Mouse (Mus musculus): ENCODE results near the gene Tubb3. TPM values are rescaled to one million over a fixed set of nuclear protein-coding genes. Genes with fewer than 3 reads are reported as not detected.
A peak's percentile ranks its signal among the peaks of the same experiment; 100 is the strongest.

Tubb3 gene
- polyA plus RNA-seq, 1 experiment from 2014 or later = 24.4 TPM

DNA sequence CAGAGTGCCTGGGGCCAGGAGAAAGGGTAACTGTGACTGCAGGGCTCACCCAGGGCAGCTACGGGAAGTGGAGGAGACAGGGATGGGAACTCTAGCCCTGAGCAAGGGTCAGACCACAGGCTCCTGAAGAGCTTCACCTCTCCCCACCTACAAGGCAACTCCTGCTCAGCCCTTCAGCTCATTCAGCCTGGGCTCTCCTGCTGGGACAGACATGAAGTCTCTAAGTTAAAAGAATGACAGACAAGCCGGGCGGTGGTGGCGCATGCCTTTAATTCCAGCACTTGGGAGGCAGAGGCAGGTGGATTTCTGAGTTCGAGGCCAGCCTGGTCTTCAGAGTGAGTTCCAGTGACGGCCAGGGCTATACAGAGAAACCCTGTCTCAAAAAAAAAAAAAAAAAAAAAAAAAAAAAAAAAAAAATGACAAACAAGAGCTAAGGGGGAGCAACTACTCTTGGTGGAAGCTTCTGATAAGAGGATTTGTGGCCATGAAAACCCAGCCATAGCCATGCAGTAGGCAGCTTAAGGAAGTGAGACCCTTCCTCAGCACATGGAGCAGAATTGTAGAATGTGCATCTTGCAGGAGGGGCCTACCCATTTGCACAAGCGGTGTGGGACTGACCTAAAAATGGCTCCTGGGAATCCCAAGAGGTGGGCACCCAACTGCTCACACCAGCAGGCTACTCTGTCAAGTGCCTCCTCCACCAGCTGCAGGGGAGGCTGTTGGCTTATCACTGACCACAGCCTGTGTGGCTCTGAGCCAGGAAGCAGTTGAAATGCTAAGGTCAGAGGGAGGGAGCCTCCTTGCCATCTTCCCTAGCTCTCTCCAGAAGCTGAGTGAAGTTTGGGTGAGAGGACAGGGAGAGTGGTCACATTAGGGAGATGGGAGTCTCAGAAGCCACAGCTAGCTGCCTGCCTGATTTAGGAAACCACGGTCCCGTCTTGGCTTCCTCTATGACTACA, 2.4 kb upstream of the Tubb3 start:
- H3K9ac ChIP-seq (ENCODE audit: low read length) = no peak overlapping the region
- ATAC-seq (ENCODE audit: low FRiP score, low TSS enrichment) (no peak), DNase-seq (ENCODE audit: low spot score) (no peak)
- no peaks in the 10 kb centered on the region for H3K36me3 ChIP-seq (ENCODE audit: control insufficient read depth, insufficient read depth, low read length)
- no peaks in the 10 kb centered on the region for H3K4me1 ChIP-seq (replicated peaks; ENCODE audit: control insufficient read depth, insufficient read depth)
- no peak overlapping the region for H3K4me2 ChIP-seq (replicated peaks; ENCODE audit: low read depth)
- H3K27ac ChIP-seq (replicated peaks) = no peak overlapping the region
- 67% methylated on average over 9 of the region's 9 CpGs for WGBS
- TF ChIP-seq CTCF (IDR thresholded peaks at IDR 0.05; ENCODE audit: low read depth) = no peak
- no peaks in the 10 kb centered on the region for H3K9me3 ChIP-seq (ENCODE audit: control insufficient read depth, low read length)
- no peak overlapping the region for H3K4me3 ChIP-seq (ENCODE audit: low read depth, low read length)
- H3K27me3 ChIP-seq (ENCODE audit: control insufficient read depth, insufficient read depth, low read length) = peaks cover 18% of the 10 kb centered on the region

DNA sequence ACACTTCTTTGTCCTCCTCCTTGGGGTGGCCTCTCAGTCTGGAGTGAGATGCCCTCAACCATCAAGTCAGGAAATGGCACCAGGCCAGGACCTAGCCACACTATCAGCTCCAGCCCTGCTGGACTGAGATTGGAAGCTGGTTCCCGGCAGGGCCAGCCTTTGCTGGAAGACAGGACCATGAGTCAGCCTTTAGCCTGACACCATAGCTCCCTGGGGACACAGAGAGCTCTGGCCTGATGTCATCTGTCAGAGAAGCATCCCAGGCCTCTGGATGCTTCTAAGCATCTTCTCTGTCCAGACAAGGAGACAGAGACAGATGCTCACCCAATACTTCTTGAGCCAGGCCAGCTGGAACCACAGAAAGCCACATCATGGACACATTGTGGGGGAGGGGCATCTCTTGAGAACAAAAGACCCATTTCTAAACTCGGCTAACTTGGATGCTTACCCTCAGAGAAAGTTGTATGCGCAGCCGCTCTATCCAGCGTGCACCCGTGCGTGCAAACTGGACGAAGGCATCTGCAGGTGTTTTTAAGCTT, 1.1 kb upstream of the Tubb3 start:
- no peak overlapping the region for H3K4me3 ChIP-seq (ENCODE audit: low read depth, low read length)
- ATAC-seq (ENCODE audit: low FRiP score, low TSS enrichment) (0 out of 2 replicates have a peak, but pooled peaks have one; percentile 27), DNase-seq (ENCODE audit: low spot score) (peak; percentile 58)
- H3K36me3 ChIP-seq (ENCODE audit: control insufficient read depth, insufficient read depth, low read length) = no peaks in the 10 kb centered on the region
- H3K27me3 ChIP-seq (ENCODE audit: control insufficient read depth, insufficient read depth, low read length) = peaks cover 18% of the 10 kb centered on the region
- TF ChIP-seq EP300 (optimal IDR thresholded peaks at IDR 0.05) (no peak), CTCF (IDR thresholded peaks at IDR 0.05; ENCODE audit: low read depth) (no peak)
- H3K4me1 ChIP-seq (replicated peaks; ENCODE audit: control insufficient read depth, insufficient read depth) = no peaks in the 10 kb centered on the region
- no peak overlapping the region for H3K27ac ChIP-seq (replicated peaks)
- H3K9ac ChIP-seq (ENCODE audit: low read length) = no peak overlapping the region
- no peaks in the 10 kb centered on the region for H3K9me3 ChIP-seq (ENCODE audit: control insufficient read depth, low read length)
- no peak overlapping the region for H3K4me2 ChIP-seq (replicated peaks; ENCODE audit: low read depth)
- WGBS = 62% methylated on average over 8 of the region's 8 CpGs

DNA sequence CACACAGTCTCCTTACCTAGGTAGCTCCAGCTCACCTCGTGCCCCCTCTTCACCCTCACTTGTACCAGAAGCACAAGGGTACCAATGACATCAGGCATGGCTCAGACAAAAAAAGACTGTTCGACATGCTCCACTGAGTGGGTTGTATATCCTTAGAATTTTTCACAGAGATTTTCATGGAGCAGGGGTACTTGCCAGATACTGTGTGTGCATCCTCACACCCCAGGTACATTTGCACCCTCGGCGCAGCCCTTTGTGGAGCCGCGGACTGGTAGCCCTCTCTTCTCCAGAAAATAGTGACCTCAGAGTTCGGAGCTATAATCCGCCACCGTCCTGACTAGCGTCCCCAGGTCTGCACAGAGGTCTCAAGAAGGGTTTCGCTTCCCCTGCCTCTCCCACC, 436 bp upstream of the Tubb3 start:
- peaks cover 18% of the 10 kb centered on the region for H3K27me3 ChIP-seq (ENCODE audit: control insufficient read depth, insufficient read depth, low read length)
- no peak for TF ChIP-seq CTCF (IDR thresholded peaks at IDR 0.05; ENCODE audit: low read depth)
- TF ChIP-seq EP300 (optimal IDR thresholded peaks at IDR 0.05) = no peak
- H3K4me3 ChIP-seq (ENCODE audit: low read depth, low read length) = peak overlapping the region; percentile 21; the same call in 1 of the 2 replicates

DNA sequence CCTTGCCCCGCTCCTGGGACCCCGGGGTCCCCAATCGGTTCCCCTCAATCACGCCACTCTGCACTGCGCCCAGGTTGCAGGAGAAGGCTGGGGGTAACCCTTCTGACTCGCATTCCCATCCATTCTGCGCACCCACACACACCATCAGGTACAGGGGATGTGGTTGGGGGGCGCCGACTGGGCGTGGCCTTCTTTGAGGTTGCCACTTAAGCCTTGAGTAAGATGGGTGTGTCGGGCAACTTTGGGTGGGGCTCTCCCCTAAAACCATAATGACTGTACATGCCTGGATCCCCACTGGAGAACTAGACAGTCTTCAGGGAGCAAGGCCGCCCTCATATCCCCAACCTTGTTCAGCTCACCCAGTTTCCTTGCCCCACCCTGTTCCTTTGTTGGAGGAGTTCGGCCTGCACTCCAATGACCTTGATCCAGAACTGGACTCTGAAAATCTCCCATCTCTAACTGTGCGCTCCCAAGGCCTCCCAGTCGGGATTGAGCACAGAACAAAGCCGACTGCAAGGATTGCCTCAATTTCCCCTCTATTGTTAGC, 630 bp downstream of the Tubb3 start:
- Histone ChIP-seq H3K27me3 (ENCODE audit: control insufficient read depth, insufficient read depth, low read length) (peaks cover 18% of the 10 kb centered on the region), H3K4me1 (replicated peaks; ENCODE audit: control insufficient read depth, insufficient read depth) (no peaks in the 10 kb centered on the region), H3K36me3 (ENCODE audit: control insufficient read depth, insufficient read depth, low read length) (no peaks in the 10 kb centered on the region), H3K4me2 (replicated peaks; ENCODE audit: low read depth) (peak overlapping the region; percentile 40), H3K4me3 (ENCODE audit: low read depth, low read length) (peak overlapping the region; percentile 21; the same call in 1 of the 2 replicates), H3K9me3 (ENCODE audit: control insufficient read depth, low read length) (no peaks in the 10 kb centered on the region), H3K27ac (replicated peaks) (no peak overlapping the region), H3K9ac (ENCODE audit: low read length) (no peak overlapping the region)
- ATAC-seq (ENCODE audit: low FRiP score, low TSS enrichment) (no peak), DNase-seq (ENCODE audit: low spot score) (no peak)
- WGBS = 11% methylated on average over 16 of the region's 16 CpGs
- TF ChIP-seq EP300 (optimal IDR thresholded peaks at IDR 0.05) = no peak

More for the DNA sequence above, 436 bp upstream of the Tubb3 start:
- 14% methylated on average over 11 of the region's 11 CpGs for WGBS
- no peaks in the 10 kb centered on the region for H3K4me1 ChIP-seq (replicated peaks; ENCODE audit: control insufficient read depth, insufficient read depth)
- H3K9ac ChIP-seq (ENCODE audit: low read length) = no peak overlapping the region
- H3K4me2 ChIP-seq (replicated peaks; ENCODE audit: low read depth) = peak overlapping the region; percentile 40
- no peaks in the 10 kb centered on the region for H3K36me3 ChIP-seq (ENCODE audit: control insufficient read depth, insufficient read depth, low read length)
- H3K27ac ChIP-seq (replicated peaks) = no peak overlapping the region
- H3K9me3 ChIP-seq (ENCODE audit: control insufficient read depth, low read length) = no peaks in the 10 kb centered on the region
- DNase-seq (ENCODE audit: low spot score) = no peak
- no peak for ATAC-seq (ENCODE audit: low FRiP score, low TSS enrichment)

DNA sequence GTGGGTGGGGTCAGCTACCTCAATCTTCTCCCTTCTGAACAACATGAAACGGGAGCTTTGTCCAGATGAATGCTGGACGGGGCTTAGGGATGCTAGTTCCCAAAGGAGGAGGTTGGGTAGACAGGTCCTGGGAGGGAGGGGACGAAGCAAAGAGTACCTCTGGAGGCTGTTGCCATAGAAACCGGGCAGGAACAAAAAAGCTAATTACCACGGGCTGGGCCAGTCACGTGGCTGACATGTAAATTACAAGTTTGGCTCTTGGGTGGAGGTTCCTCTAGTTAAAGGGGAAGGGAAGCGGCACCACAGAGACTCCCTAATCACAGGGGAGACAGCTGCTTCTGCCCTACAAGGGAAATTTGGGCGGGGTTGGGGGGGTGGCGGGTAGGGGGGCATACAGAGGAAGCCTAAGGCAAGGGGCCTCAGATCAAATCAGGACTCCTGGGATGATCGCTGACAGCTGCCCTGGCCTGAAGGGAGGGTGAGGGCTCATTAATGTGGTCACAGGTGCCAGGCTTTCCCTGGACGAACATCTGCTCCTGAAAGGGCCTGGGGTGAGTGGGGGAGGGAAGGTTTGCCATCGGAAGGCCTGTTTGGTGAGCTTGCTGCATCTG, 1.4 kb downstream of the Tubb3 start:
- DNase-seq (ENCODE audit: low spot score) (no peak), ATAC-seq (ENCODE audit: low FRiP score, low TSS enrichment) (no peak)
- Histone ChIP-seq H3K4me3 (ENCODE audit: low read depth, low read length) (no peak overlapping the region), H3K4me2 (replicated peaks; ENCODE audit: low read depth) (no peak overlapping the region), H3K36me3 (ENCODE audit: control insufficient read depth, insufficient read depth, low read length) (no peaks in the 10 kb centered on the region), H3K9me3 (ENCODE audit: control insufficient read depth, low read length) (no peaks in the 10 kb centered on the region), H3K27me3 (ENCODE audit: control insufficient read depth, insufficient read depth, low read length) (peaks cover 18% of the 10 kb centered on the region), H3K27ac (replicated peaks) (no peak overlapping the region), H3K4me1 (replicated peaks; ENCODE audit: control insufficient read depth, insufficient read depth) (no peaks in the 10 kb centered on the region), H3K9ac (ENCODE audit: low read length) (no peak overlapping the region)
- TF ChIP-seq CTCF (IDR thresholded peaks at IDR 0.05; ENCODE audit: low read depth) (no peak), EP300 (optimal IDR thresholded peaks at IDR 0.05) (no peak)
- 6% methylated on average over 12 of the region's 12 CpGs for WGBS
